Mouse (Mus musculus) kidney, embryonic 15.5 days (tissue): ENCODE results near the gene Ifnar1. TPM values are rescaled to one million over a fixed set of nuclear protein-coding genes. Genes with fewer than 3 reads are reported as not detected.

Source experiments
- microRNA-seq: library from miRNA; unstranded; fragments of <30 nt; microRNA quantifications from one replicate; pipeline ENCODE4, GENCODE M21; 2016
- polyA plus RNA-seq: library from polyadenylated mRNA; unstranded; fragments of >200 nt; fragmentation: Nextera tagmentation; extraction: Ambion mirVana; gene quantifications from 2 replicates; pipeline ENCODE4 v1.2.1, GENCODE M21; 2015

The Ifnar1 gene
- polyA plus RNA-seq, 1 experiment from 2014 or later, result 62.2 TPM

Small RNA genes within 50 kb of the gene (microRNA-seq; reads per million reads assigned to microRNA genes)
- gene Mir6367, result not detected

Other genes with a start within 250 kb of the Ifnar1 start
- 0.09 and 0.12 TPM in 2 replicates for gene Olig1, start 215.5 kb upstream of the Ifnar1 start, polyA plus RNA-seq
- 50.5 and 51.8 TPM in 2 replicates for gene Ifnar2, start 112.5 kb upstream of the Ifnar1 start, polyA plus RNA-seq
- gene Gm21970, start 93.5 kb upstream of the Ifnar1 start, polyA plus RNA-seq, result not detected in 2 replicates
- gene Il10rb, start 79.1 kb upstream of the Ifnar1 start, polyA plus RNA-seq, result 29.9 and 31.0 TPM in 2 replicates
- gene Ifngr2, start 61.8 kb downstream of the Ifnar1 start, polyA plus RNA-seq, result 52.0 and 55.9 TPM in 2 replicates
- gene Tmem50b, start 112.6 kb downstream of the Ifnar1 start, polyA plus RNA-seq, result 35.6 and 35.8 TPM in 2 replicates
- gene Dnajc28, start 133.8 kb downstream of the Ifnar1 start, polyA plus RNA-seq, result 3.0 and 3.8 TPM in 2 replicates
- gene Gart, start 161.7 kb downstream of the Ifnar1 start, polyA plus RNA-seq, result 128 and 132 TPM in 2 replicates
- gene Son, start 162.3 kb downstream of the Ifnar1 start, polyA plus RNA-seq, result 117 and 118 TPM in 2 replicates
- 21.0 and 21.8 TPM in 2 replicates for gene Donson, start 203.5 kb downstream of the Ifnar1 start, polyA plus RNA-seq
- gene Cryzl1, start 243.7 kb downstream of the Ifnar1 start, polyA plus RNA-seq, result 68.8 and 87.6 TPM in 2 replicates
- 24.6 and 27.6 TPM in 2 replicates for gene Itsn1, start 244.0 kb downstream of the Ifnar1 start, polyA plus RNA-seq